Mouse (Mus musculus) midbrain, embryonic 12.5 days (tissue): ENCODE data around the gene Ucp2. TPM values are rescaled to one million over a fixed set of nuclear protein-coding genes. Genes with fewer than 3 reads are reported as not detected.

Source experiments
- ATAC-seq: fragments of 200-750 bp; cut with Nextera tagmentation; 2 replicates; pipeline ENCODE4 v1.8.0; 2017; ENCODE audit warnings: low read depth, moderate TSS enrichment, moderate library complexity; ENCODE audit not compliant: low FRiP score
- H3K27ac ChIP-seq: fragments of 300-500 bp; sonication (generic); replicated peaks from 2 replicates; pipeline ENCODE4 v1.5.1; 2016; ENCODE audit warnings: mild to moderate bottlenecking
- H3K27me3 ChIP-seq: fragments of 300-500 bp; sonication (generic); 2 replicates; pipeline ENCODE4 v1.6.1; 2016; ENCODE audit warnings: mild to moderate bottlenecking
- H3K36me3 ChIP-seq: fragments of 300-500 bp; sonication (generic); 2 replicates; pipeline ENCODE4 v1.6.1; 2016
- H3K4me1 ChIP-seq: fragments of 300-500 bp; sonication (generic); 2 replicates; pipeline ENCODE4 v1.6.1; 2016
- H3K4me2 ChIP-seq: fragments of 300-500 bp; sonication (generic); replicated peaks from 2 replicates; pipeline ENCODE4 v1.6.1; 2016; ENCODE audit warnings: mild to moderate bottlenecking, moderate library complexity
- H3K4me3 ChIP-seq: fragments of 300-500 bp; sonication (generic); 2 replicates; pipeline ENCODE4 v1.5.1; 2016; ENCODE audit warnings: mild to moderate bottlenecking
- H3K9ac ChIP-seq: fragments of 300-500 bp; sonication (generic); replicated peaks from 2 replicates; pipeline ENCODE4 v1.6.1; 2016; ENCODE audit warnings: mild to moderate bottlenecking, moderate library complexity
- H3K9me3 ChIP-seq: fragments of 300-500 bp; sonication (generic); 2 replicates; pipeline ENCODE4 v1.6.1; 2016; ENCODE audit warnings: mild to moderate bottlenecking
- WGBS: fragments of 180-500 bp; shearing (Covaris S2); methylation state at CpG from one replicate; pipeline ENCODE4 v1.1.7; 2016; 5-methylcytosine and 5-hydroxymethylcytosine counted together
- polyA plus RNA-seq: library from polyadenylated mRNA; unstranded; fragments of >200 nt; fragmentation: Nextera tagmentation; extraction: Ambion mirVana; gene quantifications from 2 replicates; pipeline ENCODE4 v1.2.1, GENCODE M21; 2016

Gene Ucp2
- polyA plus RNA-seq, 1 experiment from 2014 or later = 87.1 TPM

DNA sequence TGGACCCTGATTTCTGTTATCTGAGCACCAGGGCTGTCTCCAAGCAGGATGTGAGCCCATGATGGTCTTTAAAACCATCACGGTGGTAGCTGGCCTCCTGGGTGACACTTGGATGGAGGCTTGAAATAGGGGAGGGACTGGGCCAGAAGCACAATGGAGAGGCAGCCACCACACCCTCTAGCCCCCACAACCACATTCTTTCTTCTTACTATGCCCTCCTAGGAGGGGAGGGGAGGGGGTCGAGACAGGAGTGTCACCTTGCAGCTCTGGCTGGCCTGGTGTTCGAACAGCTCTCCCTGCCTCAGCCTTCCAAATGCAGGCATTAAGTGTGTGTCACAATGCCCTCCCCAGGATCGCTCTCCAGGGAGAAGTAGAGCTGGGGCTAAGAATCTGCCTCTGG, 4.3 kb downstream of the Ucp2 start:
- 81% methylated on average over 4 of the region's 4 CpGs for WGBS

DNA sequence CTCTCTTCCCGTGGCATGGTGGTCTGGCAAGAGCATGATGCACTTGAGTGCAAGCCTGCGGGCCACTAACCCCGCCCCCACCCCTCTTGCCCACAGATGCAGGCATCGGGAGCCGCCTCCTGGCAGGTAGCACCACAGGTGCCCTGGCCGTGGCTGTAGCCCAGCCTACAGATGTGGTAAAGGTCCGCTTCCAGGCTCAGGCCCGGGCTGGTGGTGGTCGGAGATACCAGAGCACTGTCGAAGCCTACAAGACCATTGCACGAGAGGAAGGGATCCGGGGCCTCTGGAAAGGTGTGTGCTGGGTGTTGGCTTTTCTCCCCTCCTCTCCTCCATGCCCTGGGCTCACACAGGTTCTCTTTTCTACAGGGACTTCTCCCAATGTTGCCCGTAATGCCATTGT, 4.8 kb downstream of the Ucp2 start:
- Histone ChIP-seq H3K4me2 (no peak overlapping the region), H3K36me3 (peaks cover 8% of the 10 kb centered on the region; the same call in 1 of the 2 replicates), H3K27me3 (peaks cover 17% of the 10 kb centered on the region), H3K9me3 (no peaks in the 10 kb centered on the region), H3K4me3 (no peak overlapping the region), H3K27ac (no peak overlapping the region), H3K9ac (no peak overlapping the region), H3K4me1 (peaks cover 29% of the 10 kb centered on the region)
- ATAC-seq = no peak
- WGBS = 95% methylated on average over 13 of the region's 13 CpGs

More for the DNA sequence above, 4.3 kb downstream of the Ucp2 start:
- H3K4me2 ChIP-seq = no peak overlapping the region
- H3K27me3 ChIP-seq = peaks cover 22% of the 10 kb centered on the region
- no peak overlapping the region for H3K27ac ChIP-seq
- H3K9ac ChIP-seq = no peak overlapping the region
- ATAC-seq = no peak
- peaks cover 35% of the 10 kb centered on the region for H3K4me1 ChIP-seq
- peaks cover 8% of the 10 kb centered on the region; the same call in 1 of the 2 replicates for H3K36me3 ChIP-seq
- H3K9me3 ChIP-seq = no peaks in the 10 kb centered on the region
- no peak overlapping the region for H3K4me3 ChIP-seq

DNA sequence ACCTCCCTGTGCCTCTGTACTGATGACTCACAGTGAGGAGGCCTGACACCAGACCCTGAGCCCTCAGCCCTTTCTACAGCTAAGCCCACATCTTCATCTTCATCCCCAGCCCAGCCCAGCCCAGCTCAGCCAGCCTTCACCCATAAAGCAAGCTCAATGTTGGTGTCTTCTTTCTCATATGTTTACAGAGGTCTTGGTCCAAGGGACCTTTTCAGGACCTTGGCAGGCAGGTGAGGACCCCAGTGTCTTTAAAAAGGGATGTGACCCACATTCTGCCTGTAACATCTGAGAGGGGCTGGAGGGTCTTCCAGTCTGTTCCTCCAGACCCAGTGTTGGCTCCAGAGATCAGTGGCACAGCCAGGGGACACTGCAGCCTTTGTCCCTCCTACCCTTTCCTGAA, 6.3 kb downstream of the Ucp2 start:
- H3K4me2 ChIP-seq = no peak overlapping the region
- H3K27ac ChIP-seq = no peak overlapping the region
- no peak overlapping the region for H3K9ac ChIP-seq
- peaks cover 15% of the 10 kb centered on the region for H3K4me1 ChIP-seq
- H3K27me3 ChIP-seq = peaks cover 2% of the 10 kb centered on the region; the same call in 1 of the 2 replicates
- peaks cover 8% of the 10 kb centered on the region; the same call in 1 of the 2 replicates for H3K36me3 ChIP-seq
- no peak overlapping the region for H3K4me3 ChIP-seq
- ATAC-seq = no peak
- H3K9me3 ChIP-seq = no peaks in the 10 kb centered on the region

DNA sequence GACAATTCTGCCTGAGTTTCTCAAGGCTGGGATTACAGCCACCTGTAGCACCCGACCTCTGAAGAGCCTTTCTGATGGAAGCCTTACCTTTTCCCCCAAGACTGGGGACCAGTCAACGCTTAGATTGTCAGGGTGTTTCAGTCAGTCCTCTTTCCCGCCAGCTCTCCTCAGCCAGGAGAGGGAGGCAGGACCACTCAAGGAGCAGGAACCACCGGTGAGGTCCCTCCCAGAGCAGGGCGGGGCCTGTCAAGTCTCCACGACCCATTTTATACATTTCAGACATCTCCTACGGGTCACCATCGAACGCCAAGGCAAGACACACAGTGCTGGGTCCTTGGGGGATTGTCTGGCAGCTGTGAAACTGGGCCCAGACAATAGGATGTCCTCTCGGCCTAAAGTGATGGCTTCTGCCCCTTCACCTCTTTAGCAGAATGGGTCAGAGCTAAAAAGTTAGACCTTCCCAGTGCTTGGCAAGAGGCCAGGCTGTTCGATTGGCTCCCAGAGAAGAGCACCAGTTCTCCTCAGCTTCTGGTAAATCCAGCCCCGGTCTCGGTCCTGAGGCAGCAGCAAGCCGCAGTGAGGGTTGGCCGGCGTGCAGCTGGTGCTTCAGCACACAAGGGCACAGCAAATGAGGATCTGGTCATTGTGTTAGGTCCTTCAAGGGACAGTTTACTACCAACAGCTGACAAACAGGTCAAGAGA, 7.3 kb downstream of the Ucp2 start:
- ATAC-seq = no peak
- H3K36me3 ChIP-seq = peaks cover 8% of the 10 kb centered on the region; the same call in 1 of the 2 replicates
- H3K27ac ChIP-seq = no peak overlapping the region
- no peak overlapping the region for H3K4me2 ChIP-seq
- 73% methylated on average over 16 of the region's 16 CpGs for WGBS
- H3K27me3 ChIP-seq = no peaks in the 10 kb centered on the region
- no peak overlapping the region for H3K4me3 ChIP-seq
- peaks cover 9% of the 10 kb centered on the region for H3K4me1 ChIP-seq
- no peak overlapping the region for H3K9ac ChIP-seq
- H3K9me3 ChIP-seq = no peaks in the 10 kb centered on the region

DNA sequence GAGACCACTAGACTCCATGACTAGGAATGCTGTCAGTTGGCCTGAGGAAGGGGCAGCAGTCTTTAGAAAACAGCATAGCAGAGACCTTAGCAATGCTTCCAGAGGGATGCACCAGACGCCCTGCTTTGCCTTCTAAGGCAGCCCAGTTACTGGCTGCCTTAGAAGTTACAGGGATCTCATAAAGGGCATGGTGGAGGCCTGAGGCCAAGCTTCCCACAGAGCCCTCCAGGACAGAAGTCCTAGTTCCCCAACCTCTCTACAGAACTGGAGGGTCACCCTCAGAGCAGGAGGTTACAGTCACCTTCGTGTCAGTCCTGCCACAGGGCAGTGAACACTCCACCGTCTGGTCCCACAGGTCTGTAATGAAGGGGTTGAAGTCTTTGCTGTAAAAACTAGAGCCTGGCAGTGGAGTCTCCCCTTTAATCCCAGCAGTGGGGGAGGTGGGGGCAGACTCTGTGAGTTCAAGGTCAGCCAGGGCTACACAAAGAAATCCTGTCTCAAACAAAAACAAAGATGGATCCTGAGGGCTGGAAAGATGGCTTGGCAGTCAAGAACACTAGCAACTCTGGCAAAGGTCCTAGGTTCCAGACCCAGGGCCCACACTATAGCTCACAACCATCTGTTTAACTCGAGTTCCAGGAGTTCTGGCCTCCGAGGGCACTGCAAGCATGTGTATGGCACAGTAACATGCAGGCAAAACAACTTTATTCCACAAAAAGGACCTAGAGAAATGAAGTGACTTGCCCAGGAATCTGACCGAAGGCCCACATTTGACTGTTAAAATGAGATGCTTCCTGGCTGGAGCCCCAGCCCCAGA, 8.1 kb downstream of the Ucp2 start:
- no peaks in the 10 kb centered on the region for H3K27me3 ChIP-seq
- no peak overlapping the region for H3K4me3 ChIP-seq
- H3K9me3 ChIP-seq = no peaks in the 10 kb centered on the region
- H3K27ac ChIP-seq = no peak overlapping the region
- no peak for ATAC-seq
- WGBS = 74% methylated on average over 6 of the region's 6 CpGs
- H3K4me2 ChIP-seq = no peak overlapping the region
- H3K9ac ChIP-seq = no peak overlapping the region
- peaks cover 8% of the 10 kb centered on the region; the same call in 1 of the 2 replicates for H3K36me3 ChIP-seq
- 0 out of 2 replicates have a peak, but pooled peaks cover under 1% of the 10 kb centered on the region for H3K4me1 ChIP-seq

DNA sequence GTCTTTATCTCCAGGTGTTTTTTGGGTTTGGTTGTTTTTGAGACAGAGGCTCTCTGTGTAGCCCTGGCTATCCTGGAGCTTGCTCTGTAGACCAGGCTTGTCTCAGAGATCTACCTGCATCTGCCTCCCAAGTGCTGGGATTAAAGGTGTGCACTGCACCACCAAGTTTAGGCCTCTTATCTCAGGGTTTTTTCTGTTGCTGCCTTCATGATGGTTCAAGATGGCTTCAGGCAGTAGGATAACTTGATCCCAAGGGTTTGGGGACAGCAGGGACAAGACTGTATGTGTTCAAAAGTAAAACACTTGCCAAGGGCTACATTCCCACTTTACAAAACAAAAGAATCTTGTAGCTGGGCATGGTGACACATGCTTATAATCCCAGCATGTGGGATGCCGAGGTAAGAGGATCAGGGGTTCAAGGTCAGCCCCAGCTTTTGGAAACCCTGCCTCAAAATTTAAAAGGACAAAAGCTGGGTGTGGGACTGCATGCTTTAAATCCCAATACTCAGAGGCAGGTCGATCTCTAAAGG, 8.8 kb downstream of the Ucp2 start:
- H3K4me2 ChIP-seq = no peak overlapping the region
- peaks cover 8% of the 10 kb centered on the region; the same call in 1 of the 2 replicates for H3K36me3 ChIP-seq
- ATAC-seq = no peak
- no peaks in the 10 kb centered on the region for H3K9me3 ChIP-seq
- no peak overlapping the region for H3K9ac ChIP-seq
- no peaks in the 10 kb centered on the region for H3K27me3 ChIP-seq
- H3K4me1 ChIP-seq = no peaks in the 10 kb centered on the region
- no peak overlapping the region for H3K4me3 ChIP-seq
- H3K27ac ChIP-seq = no peak overlapping the region
- WGBS = 66% methylated on average over 2 of the region's 2 CpGs

DNA sequence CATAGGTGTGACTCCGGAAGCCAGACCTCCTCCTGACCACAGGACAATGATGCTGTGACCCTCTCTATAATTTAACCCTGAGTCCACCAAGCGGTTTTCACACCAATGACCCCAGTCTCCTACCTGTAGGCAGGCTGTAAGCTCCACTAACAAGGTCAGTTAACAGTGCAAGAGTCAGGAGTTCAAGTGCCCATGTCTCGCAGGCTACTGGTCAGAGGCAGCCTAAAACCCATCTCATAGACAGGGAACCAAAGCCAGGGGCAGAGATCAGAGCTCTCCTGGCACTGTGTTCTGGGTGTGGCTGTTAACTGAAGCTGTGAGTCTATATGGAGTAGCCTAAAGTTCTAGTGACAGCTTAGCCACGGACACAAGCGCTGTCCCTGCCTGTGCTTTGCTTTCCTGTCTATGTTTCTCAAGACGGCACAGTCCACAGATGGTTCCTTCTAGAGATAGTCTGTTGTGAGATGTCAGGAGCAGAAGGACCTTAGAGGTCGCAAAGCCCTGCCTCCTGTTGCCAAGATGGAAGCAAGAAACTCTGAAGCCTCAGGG, 9.3 kb downstream of the Ucp2 start:
- Histone ChIP-seq H3K36me3 (peaks cover 8% of the 10 kb centered on the region; the same call in 1 of the 2 replicates), H3K27me3 (no peaks in the 10 kb centered on the region), H3K9me3 (no peaks in the 10 kb centered on the region), H3K4me1 (no peaks in the 10 kb centered on the region), H3K4me3 (no peak overlapping the region), H3K27ac (no peak overlapping the region), H3K4me2 (no peak overlapping the region), H3K9ac (no peak overlapping the region)
- ATAC-seq = no peak
- 83% methylated on average over 7 of the region's 7 CpGs for WGBS

DNA sequence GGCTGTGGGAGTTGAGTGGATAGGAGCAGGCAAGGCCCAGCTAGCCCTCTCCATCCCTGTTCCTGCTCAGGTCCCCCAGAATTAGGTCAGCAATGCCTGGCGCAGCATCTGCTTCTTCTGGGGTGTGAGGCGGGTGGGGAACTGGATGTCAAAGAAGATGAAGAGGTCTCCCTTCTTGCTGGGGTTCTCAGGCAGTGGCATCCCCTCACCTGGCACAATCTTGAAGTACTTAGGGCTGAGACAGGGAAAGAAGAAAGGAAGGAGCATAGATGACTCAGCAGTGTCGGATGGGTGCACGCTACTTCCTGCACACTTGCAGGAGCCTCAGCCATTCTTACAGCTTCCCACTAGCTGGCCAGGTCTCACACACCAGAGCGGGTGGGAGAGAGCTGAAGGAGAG, 9.9 kb downstream of the Ucp2 start:
- no peaks in the 10 kb centered on the region for H3K9me3 ChIP-seq
- no peak for ATAC-seq
- H3K9ac ChIP-seq = no peak overlapping the region
- peaks cover 5% of the 10 kb centered on the region; the same call in 1 of the 2 replicates for H3K36me3 ChIP-seq
- WGBS = 92% methylated on average over 5 of the region's 5 CpGs
- 0 out of 2 replicates have a peak, but pooled peaks cover 2% of the 10 kb centered on the region for H3K27me3 ChIP-seq
- H3K4me2 ChIP-seq = no peak overlapping the region
- no peaks in the 10 kb centered on the region for H3K4me1 ChIP-seq
- no peak overlapping the region for H3K4me3 ChIP-seq
- no peak overlapping the region for H3K27ac ChIP-seq

DNA sequence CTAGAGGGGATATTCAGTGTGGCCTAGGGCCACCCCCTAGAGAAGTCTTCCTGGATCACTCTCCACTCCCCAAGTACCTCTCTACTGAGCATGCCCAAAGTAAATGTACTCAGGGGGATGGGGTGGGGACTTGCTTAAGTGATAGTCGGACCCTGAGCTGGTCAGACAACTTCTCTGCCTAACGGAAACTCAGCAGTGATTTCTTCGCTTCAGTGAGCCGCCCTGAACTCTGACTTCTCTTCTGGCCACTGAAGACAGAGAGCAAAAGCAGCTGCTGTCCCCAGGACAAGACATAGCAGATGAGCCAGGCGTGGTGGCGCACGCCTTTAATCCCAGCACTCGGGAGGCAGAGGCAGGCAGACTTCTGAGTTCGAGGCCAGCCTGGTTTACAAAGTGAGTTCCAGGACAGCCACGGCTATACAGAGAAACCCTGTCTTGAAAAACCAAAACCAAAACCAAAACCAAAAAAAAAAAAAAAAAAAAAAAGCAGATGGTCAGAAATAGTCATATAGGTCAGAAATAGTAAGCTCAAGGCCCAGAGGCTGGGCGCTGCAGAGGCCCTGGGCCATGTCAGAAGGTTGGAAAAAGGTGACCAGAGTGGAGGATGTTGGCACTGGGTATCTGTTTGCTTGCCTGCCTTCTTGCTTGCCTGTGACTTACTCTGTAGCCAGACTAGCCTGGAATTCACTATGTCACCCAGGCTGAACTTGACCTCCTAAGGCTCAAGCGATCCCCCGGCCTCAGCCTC, 11.8 kb downstream of the Ucp2 start:
- H3K27me3 ChIP-seq = 0 out of 2 replicates have a peak, but pooled peaks cover 2% of the 10 kb centered on the region
- H3K36me3 ChIP-seq = no peaks in the 10 kb centered on the region
- WGBS = 86% methylated on average over 13 of the region's 13 CpGs
- no peaks in the 10 kb centered on the region for H3K9me3 ChIP-seq
- no peaks in the 10 kb centered on the region for H3K4me1 ChIP-seq
- no peak overlapping the region for H3K4me2 ChIP-seq
- ATAC-seq = no peak
- no peak overlapping the region for H3K4me3 ChIP-seq
- H3K27ac ChIP-seq = no peak overlapping the region
- H3K9ac ChIP-seq = no peak overlapping the region

DNA sequence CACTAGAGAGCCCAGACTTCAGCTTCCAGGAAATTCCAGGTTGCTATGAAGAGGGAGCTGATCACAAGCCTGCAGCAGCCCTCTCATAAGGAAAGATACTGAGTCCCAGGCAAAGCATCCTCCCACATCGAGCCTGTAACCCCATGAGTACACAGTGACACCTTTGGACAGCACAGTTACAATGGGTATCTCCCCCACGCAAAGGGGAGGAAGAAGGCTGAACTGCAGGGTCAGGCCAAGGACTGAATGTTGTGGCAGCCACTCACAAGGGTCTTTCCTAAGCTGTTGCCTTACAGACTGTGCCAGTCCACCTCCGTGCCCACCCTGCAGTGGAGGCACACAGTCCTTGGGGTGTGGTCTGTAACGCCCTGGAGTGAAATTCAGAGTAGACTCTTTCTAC, 13.4 kb downstream of the Ucp2 start:
- no peak overlapping the region for H3K4me2 ChIP-seq
- 77% methylated on average over 4 of the region's 4 CpGs for WGBS
- ATAC-seq = no peak
- no peaks in the 10 kb centered on the region for H3K36me3 ChIP-seq
- 0 out of 2 replicates have a peak, but pooled peaks cover 2% of the 10 kb centered on the region for H3K27me3 ChIP-seq
- no peaks in the 10 kb centered on the region for H3K9me3 ChIP-seq
- no peaks in the 10 kb centered on the region for H3K4me1 ChIP-seq
- no peak overlapping the region for H3K4me3 ChIP-seq
- H3K9ac ChIP-seq = no peak overlapping the region
- no peak overlapping the region for H3K27ac ChIP-seq

DNA sequence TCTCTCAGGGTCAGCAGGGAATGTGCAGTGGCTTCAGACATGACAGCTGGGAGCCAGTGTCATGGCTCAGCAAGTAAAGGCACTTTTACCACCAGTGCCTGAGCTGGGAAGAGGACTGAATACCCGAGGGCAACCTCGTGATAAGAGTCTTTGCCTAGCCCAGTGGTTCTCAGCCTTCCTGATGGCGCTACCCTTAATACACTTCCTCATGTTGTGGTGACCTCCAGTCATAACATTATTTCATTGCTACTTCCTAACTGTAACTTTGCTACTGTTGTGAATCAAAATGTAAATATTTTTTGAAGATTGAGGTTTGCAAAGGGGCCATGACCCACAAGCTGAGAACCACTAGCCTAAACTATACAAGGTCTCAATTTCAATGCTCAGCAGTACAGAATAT, 15.5 kb downstream of the Ucp2 start:
- no peaks in the 10 kb centered on the region for H3K36me3 ChIP-seq
- no peak overlapping the region for H3K4me3 ChIP-seq
- peaks cover 2% of the 10 kb centered on the region; the same call in 1 of the 2 replicates for H3K27me3 ChIP-seq
- no peaks in the 10 kb centered on the region for H3K4me1 ChIP-seq
- ATAC-seq = no peak
- no peak overlapping the region for H3K27ac ChIP-seq
- H3K9ac ChIP-seq = no peak overlapping the region
- WGBS = 79% methylated on average over 3 of the region's 3 CpGs
- no peak overlapping the region for H3K4me2 ChIP-seq
- H3K9me3 ChIP-seq = no peaks in the 10 kb centered on the region
